Mouse (Mus musculus) G1E (cell line): ENCODE results near the gene Ugt1a7c. TPM values are rescaled to one million over a fixed set of nuclear protein-coding genes. Genes with fewer than 3 reads are reported as not detected.

Source experiments
- ATAC-seq: 2 replicates; pipeline ENCODE4 v1.8.0; 2016; ENCODE audit warnings: mild to moderate bottlenecking; ENCODE audit not compliant: insufficient number of reproducible peaks, poor library complexity, low FRiP score, severe bottlenecking; ENCODE audit errors: extremely low read depth
- DNase-seq: peaks from one replicate; pipeline ENCODE4 v3.0.0; 2012; ENCODE audit warnings: low spot score
- H3K27me3 ChIP-seq: 2 replicates; pipeline ENCODE4 v1.6.1; 2012; ENCODE audit warnings: mild to moderate bottlenecking, low read length, inconsistent platforms; ENCODE audit not compliant: insufficient read depth
- H3K36me3 ChIP-seq: replicated peaks from 2 replicates; pipeline ENCODE3; 2012; ENCODE audit warnings: mild to moderate bottlenecking, inconsistent platforms
- H3K4me1 ChIP-seq: 2 replicates; pipeline ENCODE4 v1.6.1; 2012; ENCODE audit warnings: low read depth, low read length, inconsistent platforms, mixed read lengths; ENCODE audit not compliant: insufficient read depth
- H3K4me3 ChIP-seq: 2 replicates; pipeline ENCODE4 v1.5.1; 2012; ENCODE audit warnings: low read depth, mild to moderate bottlenecking, inconsistent platforms, low read length, moderate library complexity, mixed read lengths
- H3K9me3 ChIP-seq: replicated peaks from 2 replicates; pipeline ENCODE4 v1.6.1; 2012; ENCODE audit warnings: inconsistent platforms
- CTCF ChIP-seq: IDR thresholded peaks from 2 replicates; pipeline ENCODE4 v1.5.1; 2012; ENCODE audit warnings: low read depth, low read length, inconsistent platforms, mixed read lengths
- GATA1 ChIP-seq: IDR thresholded peaks from 2 replicates; pipeline ENCODE4 v1.6.1; 2012; ENCODE audit warnings: borderline replicate concordance, low read length, inconsistent platforms, mixed read lengths
- GATA2 ChIP-seq: IDR thresholded peaks from 2 replicates; pipeline ENCODE4 v1.6.1; 2012; ENCODE audit warnings: low read depth, low read length, inconsistent platforms, borderline replicate concordance
- POLR2AphosphoS5 ChIP-seq: IDR thresholded peaks from 2 replicates; pipeline ENCODE4 v1.6.1; 2012; ENCODE audit warnings: low read depth, low read length, inconsistent platforms; ENCODE audit not compliant: insufficient replicate concordance
- TAL1 ChIP-seq: conservative IDR thresholded peaks from 2 replicates; pipeline ENCODE4 v1.6.1; 2012; ENCODE audit warnings: low read depth, low read length, inconsistent platforms, mixed read lengths
- polyA plus RNA-seq: library from polyadenylated mRNA; stranded (reverse); fragments of >175 nt; gene quantifications from 2 replicates; pipeline ENCODE4 v1.2.3, GENCODE M21; 2012
- total RNA-seq, 2 experiments: library from RNA; stranded (forward) in 1 of 2; stranded (reverse) in 1 of 2; fragments of 200-1000 nt in 1 of 2; fragments of >200 nt in 1 of 2; fragmentation: Nextera tagmentation in 1 of 2; gene quantifications; 2 replicates each; pipeline ENCODE4 v1.2.3; 2014 to 2017

The Ugt1a7c gene
- total and polyA plus RNA-seq, 3 experiments = 0.18 to 4.5 (median 0.30) TPM

- H3K36me3 ChIP-seq = no peaks in the 10 kb centered on the region
- H3K4me1 ChIP-seq = no peaks in the 10 kb centered on the region
- DNase-seq = no peak
- H3K27me3 ChIP-seq = peaks cover 9% of the 10 kb centered on the region; the same call in 1 of the 2 replicates
- H3K9me3 ChIP-seq = peaks cover 2% of the 10 kb centered on the region; the same call in 1 of the 2 replicates
- TF ChIP-seq GATA2 (no peak), CTCF (no peak), POLR2AphosphoS5 (no peak), GATA1 (no peak), TAL1 (no peak)
- no peak for ATAC-seq
- H3K4me3 ChIP-seq = no peak overlapping the region
Measured at GRCm38 (mm10) chr1:88234248-88234610, 139.4 kb downstream of the Ugt1a7c start.

GRCm38 (mm10) chr1:88234646-88235045, 139.8 kb downstream of the Ugt1a7c start:
- H3K9me3 ChIP-seq = peaks cover 2% of the 10 kb centered on the region; the same call in 1 of the 2 replicates
- peaks cover 9% of the 10 kb centered on the region; the same call in 1 of the 2 replicates for H3K27me3 ChIP-seq
- H3K4me1 ChIP-seq = no peaks in the 10 kb centered on the region
- no peak for ATAC-seq
- no peak for TF ChIP-seq TAL1
- no peak for TF ChIP-seq GATA1
- no peaks in the 10 kb centered on the region for H3K36me3 ChIP-seq
- no peak for DNase-seq
- no peak overlapping the region for H3K4me3 ChIP-seq

- H3K4me1 ChIP-seq = no peaks in the 10 kb centered on the region
- H3K9me3 ChIP-seq = peaks cover 2% of the 10 kb centered on the region; the same call in 1 of the 2 replicates
- no peak for DNase-seq
- no peak overlapping the region for H3K4me3 ChIP-seq
- H3K36me3 ChIP-seq = no peaks in the 10 kb centered on the region
- no peak for ATAC-seq
- TF ChIP-seq TAL1 = no peak
- TF ChIP-seq CTCF = no peak
- no peak for TF ChIP-seq GATA1
- no peak; the same call in 1 of the 2 replicates for TF ChIP-seq POLR2AphosphoS5
- H3K27me3 ChIP-seq = peaks cover 9% of the 10 kb centered on the region; the same call in 1 of the 2 replicates
Measured at GRCm38 (mm10) chr1:88235046-88235893, 140.4 kb downstream of the Ugt1a7c start.

- H3K27me3 ChIP-seq = peaks cover 9% of the 10 kb centered on the region; the same call in 1 of the 2 replicates
- peaks cover 2% of the 10 kb centered on the region; the same call in 1 of the 2 replicates for H3K9me3 ChIP-seq
- no peak overlapping the region for H3K4me3 ChIP-seq
- DNase-seq (no peak), ATAC-seq (no peak)
- no peaks in the 10 kb centered on the region for H3K36me3 ChIP-seq
- TF ChIP-seq TAL1 = no peak
- no peak for TF ChIP-seq GATA2
- no peak for TF ChIP-seq CTCF
- no peak for TF ChIP-seq POLR2AphosphoS5
- TF ChIP-seq GATA1 = no peak
- no peaks in the 10 kb centered on the region for H3K4me1 ChIP-seq
Measured at GRCm38 (mm10) chr1:88235894-88236415, 141.1 kb downstream of the Ugt1a7c start.

- ATAC-seq (no peak), DNase-seq (no peak)
- peaks cover 9% of the 10 kb centered on the region; the same call in 1 of the 2 replicates for H3K27me3 ChIP-seq
- TF ChIP-seq POLR2AphosphoS5 = no peak
- TF ChIP-seq CTCF = 0 out of 2 replicates have a peak, but pooled peaks have one; percentile 1
- H3K4me1 ChIP-seq = no peaks in the 10 kb centered on the region
- no peaks in the 10 kb centered on the region for H3K36me3 ChIP-seq
- peaks cover 2% of the 10 kb centered on the region; the same call in 1 of the 2 replicates for H3K9me3 ChIP-seq
- H3K4me3 ChIP-seq = no peak overlapping the region
Measured at GRCm38 (mm10) chr1:88237311-88237710, 142.4 kb downstream of the Ugt1a7c start.

- Histone ChIP-seq H3K27me3 (peaks cover 12% of the 10 kb centered on the region; the same call in 1 of the 2 replicates), H3K4me3 (no peak overlapping the region), H3K4me1 (no peaks in the 10 kb centered on the region), H3K9me3 (peaks cover 3% of the 10 kb centered on the region; the same call in 1 of the 2 replicates), H3K36me3 (no peaks in the 10 kb centered on the region)
- TF ChIP-seq GATA1 (no peak), POLR2AphosphoS5 (no peak; the same call in 1 of the 2 replicates), GATA2 (no peak), TAL1 (no peak), CTCF (no peak; the same call in 1 of the 2 replicates)
- ATAC-seq = no peak
- DNase-seq = no peak
Measured at GRCm38 (mm10) chr1:88238771-88239170, 143.9 kb downstream of the Ugt1a7c start.
